Mouse (Mus musculus): ENCODE measurements around the gene Maml2.

The Maml2 gene

DNA sequence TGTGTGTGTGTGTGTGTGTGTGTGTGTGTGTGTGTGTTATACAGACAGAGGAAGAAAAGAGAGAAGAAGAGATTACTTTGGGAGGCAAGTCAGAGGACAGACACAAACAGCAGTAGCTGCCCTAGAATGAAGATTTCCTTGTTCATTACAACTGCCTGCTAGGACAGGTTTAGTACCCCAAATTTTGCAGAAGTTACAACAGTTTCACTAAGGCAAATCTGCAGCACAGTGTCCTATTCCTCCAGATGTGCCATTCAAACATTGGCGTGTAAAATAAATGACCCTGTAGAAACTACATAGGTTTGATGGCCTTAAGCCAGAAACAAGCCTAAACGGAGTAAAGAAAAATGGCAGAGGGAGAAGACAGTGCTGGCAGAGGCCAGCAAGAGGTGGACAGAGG lies 195.1 kb downstream of the Maml2 start:
- no peak for DNase-seq (ENCODE audit: low spot score)

DNA sequence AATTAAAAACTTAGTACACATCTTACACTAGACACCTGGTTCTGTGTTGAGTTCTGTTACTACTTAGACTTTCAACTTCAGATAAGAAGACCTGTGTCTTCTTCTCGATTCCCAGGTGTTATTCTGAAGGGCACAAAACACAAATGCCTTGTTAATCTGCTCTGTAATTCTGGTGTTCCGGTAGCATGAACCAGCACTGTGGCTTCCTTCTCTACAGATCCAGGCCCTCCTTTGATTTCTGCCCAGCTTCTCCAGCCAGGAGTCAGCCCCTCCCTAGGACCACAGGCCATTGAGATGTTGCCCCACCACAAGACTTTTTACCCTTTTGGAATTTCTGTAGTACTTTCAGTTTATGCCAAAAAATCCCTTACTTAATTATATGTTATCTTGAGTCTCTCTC lies 196.0 kb downstream of the Maml2 start:
- DNase-seq (ENCODE audit: low spot score), result no peak

DNA sequence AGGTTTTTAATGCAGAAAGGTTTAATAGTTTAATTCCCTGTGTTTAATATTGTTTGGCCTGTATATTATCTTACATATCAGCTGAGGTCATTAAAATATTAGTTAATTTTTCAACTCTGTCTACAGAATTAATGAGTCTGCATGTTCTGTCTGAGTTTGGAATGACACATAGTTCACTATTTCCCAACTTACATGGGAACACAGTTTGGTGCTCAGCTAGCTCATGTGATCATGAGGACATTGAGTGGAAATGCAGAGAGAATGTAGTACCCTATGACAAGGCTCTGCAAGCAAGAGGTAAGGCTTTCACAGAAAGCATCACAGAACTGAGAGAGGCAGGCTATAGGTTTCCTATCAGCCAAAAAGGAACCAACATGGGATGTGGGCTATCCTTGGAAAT lies 197.8 kb downstream of the Maml2 start:
- no peak for DNase-seq (ENCODE audit: low spot score)

DNA sequence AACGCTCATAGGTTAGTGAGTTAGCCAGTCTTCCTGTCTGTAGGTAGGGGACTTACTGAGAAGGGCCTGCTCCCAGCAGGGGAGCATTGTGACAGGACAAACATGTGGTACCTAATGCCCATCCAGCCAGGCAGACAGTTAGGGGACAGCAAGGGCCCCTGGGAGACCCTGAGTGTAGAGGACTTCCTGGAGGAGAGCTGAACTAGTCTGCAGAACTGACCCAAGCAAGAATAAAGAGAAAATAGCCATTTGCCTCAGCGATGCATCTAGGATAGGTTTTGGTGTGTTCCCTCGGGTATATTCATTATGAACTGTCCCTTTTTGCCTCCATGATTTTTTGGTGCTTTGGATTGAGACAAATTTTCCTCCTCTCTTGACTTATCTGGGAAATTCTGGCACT lies 199.3 kb downstream of the Maml2 start:
- no peak for DNase-seq (ENCODE audit: low spot score)

DNA sequence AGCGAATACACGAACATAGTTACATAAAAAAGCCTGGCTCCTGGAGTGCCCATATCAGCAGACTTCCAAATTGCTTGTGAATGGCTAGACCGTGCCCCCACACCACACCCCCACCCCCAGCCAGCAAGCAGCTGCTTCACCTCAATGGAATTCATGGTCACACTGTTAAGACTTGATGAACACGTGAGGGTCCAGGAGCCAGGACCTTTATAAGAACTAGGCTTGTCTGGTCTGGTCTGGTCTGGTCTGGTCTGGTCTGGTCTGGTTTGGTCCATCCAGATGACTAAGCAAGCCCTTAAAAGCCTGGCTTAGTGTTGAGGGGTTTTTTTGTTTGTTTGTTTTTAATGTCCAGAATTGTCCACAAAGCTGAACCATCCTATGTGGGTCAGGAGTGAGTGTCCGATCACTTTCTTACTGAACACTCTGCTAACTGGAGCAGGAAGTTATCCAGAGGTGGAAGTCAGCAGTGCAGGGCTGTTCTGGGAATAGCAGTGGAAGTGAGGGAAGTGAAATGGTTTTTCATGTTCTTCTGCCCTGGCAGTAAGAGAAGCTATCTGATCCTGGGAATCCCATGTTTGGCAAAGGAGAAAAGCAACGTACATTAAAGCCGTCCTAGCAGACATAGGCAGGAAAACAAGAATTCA lies 200.1 kb downstream of the Maml2 start:
- no peak for DNase-seq (ENCODE audit: low spot score)

DNA sequence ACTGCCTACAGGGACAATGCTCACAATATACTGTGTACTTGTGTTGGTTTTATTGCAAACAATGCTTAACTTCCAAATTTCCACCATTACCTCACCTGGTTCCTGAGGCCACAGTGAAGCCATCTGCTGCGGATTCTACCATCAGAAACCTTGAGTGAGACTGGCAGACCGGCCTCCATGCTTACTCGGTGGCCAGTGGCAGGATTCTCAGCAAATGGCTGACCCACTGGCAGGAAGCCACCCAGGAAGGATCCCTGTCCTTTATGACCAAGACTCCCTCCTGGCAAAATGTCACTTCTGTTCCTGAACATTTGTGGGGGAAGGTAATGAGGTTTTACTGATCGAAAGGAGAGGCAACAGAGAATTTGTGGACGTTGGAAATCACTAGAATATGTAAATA lies 202.3 kb downstream of the Maml2 start:
- DNase-seq (ENCODE audit: low spot score), result no peak

DNA sequence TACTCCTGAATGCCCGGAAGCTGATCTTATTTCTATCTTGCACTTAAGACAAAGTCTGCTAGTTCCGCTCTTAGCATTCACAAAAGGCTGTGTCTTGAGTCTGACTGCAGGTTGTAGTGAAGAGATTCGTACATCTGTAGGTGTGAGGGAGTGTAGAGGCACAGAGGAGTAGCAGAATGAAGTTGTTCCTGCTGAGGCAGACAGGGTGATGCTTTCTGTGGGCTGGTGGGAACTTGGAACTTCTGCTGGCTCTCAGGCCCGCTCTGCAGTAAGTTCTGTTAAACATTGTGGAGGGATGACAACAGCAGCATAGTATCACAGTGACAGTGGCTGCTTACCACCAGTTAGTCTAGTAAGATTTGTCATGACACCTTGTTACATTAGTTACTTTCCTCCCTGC lies 207.3 kb downstream of the Maml2 start:
- no peak for DNase-seq (ENCODE audit: low spot score)

DNA sequence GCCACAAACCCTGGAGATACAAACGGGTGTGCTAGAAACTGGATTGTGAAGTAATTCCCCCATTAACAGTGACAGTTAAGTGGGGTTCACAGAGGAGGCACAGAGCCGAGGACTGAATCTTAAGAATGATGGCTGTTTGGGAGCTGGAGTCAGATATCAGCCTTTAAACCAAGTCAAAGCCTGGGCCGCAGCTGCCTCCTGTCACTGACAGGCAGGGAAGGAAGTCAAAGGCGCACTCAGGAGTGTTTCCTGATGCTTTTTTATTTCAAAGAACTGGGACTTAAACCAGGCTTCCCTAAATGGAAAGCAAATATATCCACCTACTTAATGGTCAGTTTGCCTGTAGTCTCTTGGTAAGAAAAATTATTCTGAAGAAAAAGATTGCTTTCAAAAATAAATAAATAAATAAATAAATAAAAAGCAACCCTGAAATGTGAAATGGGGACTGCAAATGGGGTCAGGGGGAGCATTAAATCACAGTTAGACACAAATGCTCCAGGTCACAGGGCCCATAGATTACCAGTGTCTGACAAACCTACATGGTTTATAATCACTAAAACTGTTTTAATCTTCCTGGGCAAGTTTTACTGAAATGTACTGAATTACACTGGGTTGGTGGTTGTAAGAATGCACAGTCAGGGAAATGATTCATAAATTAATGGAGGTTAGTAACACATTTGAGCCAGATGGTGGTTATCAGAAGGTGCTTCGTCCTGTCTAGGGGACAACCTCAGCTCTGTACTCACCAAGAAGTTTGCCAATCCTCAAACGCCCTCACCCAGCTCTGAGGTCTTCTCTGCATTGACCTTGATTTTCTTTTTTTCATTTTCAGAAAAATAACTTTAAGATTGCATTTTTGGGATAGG lies 209.4 kb downstream of the Maml2 start:
- DNase-seq (ENCODE audit: low spot score), result no peak

DNA sequence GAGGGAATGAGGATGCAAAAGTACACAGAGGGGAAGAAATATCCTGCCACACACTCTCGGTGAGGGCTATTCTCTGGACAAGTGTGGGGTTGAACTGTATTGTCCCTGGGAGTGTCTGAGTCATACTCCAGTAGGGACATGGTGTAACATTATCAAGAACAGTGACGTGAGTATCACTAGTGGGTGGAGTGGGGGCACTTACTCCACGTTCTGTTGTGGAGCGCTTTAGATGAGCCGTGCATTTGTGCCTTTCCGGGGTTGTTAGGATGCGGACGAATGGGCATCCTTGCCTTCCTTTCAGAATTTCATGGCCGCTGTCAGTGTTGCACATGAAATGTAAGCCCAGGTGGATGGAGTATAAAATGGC lies 210.0 kb downstream of the Maml2 start:
- DNase-seq (ENCODE audit: low spot score), result no peak

DNA sequence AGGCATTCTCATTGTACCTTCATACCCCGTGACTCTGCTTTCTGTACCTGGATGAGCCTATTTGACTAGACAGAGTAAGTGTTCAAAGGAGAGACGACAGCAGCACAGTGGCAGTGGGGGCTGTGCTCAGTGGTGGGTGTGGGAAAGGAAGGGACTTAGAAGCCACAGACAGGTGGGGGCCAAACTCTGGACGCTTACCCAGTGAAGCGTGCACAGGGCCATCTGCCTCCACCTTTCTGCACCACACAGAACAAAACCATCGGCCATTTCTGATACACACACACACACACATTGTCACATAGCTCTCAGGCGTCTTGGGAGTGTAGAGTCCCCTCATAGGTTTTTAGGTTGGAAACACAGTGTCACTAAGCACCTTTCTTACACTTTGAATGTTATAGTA lies 212.0 kb downstream of the Maml2 start:
- DNase-seq (ENCODE audit: low spot score), result no peak

DNA sequence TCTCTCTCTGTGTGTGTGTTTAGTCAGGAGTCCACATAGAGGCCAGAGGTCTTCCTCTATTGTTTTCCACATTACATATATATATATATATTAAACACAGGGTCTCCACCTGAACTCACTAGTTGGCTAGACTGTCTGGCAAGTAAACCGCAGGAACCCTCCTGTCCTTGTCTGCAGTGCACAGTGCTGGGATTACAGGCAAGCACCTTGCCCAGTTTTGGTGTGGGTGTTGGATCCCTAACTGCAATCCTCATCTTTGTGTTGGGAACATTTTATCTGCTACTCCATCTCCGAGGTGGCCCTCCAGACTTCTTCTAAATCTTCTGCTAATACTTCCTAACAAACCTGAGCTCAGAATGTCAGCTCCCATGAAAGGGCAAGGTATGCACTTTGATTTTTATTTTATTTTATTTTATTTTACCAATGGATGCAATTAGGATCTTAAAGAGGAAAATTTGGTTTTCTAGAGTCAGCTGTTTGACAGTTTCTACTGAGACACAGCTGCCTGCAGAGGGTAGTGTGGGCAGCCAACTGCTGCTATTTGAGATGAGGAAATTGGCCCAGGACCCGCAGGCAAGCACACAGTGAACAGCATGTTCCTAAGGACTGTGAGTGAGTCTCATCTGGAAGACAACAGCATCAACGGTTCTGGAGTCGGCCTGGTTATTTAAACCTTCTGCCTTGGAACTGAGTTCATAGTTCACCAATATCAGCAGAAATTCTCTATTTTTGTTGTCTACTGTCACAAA lies 213.0 kb downstream of the Maml2 start:
- peak; percentile 34 for DNase-seq (ENCODE audit: low spot score)

DNA sequence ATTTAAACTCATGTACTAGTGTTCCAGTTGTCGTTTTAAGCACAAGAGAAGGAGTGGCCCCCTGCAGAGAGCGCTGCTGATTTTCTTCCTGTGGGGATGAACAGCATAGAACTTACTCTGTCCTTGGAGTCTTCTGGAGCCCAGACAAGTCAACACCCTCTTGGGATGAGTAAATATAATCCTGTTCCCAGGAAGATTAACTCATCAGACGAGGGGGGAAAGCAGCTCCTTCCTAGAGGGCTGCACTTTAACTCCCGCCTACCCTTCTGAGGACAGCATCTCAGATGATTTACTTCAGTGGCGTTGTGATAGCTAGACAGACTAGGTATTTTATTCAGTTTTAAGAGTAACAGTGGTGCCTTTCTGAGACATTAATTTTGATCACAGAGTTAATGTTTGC lies 215.4 kb downstream of the Maml2 start:
- DNase-seq (ENCODE audit: low spot score), result no peak

DNA sequence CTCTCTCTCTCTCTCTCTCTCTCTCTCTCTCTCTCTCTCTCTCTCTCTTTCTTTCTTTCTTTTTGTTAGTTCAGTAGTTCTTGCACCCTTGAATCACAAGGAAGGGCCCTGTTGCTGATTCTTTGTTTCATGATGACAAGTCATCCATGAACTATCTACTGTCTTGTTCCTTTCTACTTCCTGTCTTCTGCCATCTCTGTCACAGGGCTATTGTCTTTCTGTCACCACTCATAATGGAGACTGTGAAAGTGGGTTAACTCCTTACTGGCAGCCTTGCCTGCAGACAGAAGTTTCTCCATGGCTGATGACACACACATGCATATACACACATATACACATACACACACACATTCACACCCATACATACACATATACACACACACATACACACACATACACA lies 216.7 kb downstream of the Maml2 start:
- no peak for DNase-seq (ENCODE audit: low spot score)

DNA sequence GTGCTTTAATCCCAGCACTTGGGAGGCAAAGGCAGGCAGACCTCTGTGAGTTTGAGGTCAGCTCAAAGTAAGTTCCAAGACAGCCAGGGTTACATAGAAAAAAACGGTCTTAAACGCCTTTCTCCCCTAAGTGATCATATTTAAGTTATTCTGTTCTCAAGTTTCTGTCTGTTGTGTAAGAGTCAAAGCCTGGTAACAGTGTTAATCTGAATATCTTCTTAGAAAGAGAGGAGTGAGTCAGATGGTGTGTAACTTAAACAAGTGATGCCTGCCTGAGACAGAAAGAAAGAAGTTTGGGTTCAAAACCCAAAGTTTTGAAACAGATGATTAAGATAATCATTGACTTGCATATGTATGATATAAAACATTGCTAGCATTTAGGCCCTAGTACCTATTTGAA lies 218.2 kb downstream of the Maml2 start:
- DNase-seq (ENCODE audit: low spot score), result no peak

DNA sequence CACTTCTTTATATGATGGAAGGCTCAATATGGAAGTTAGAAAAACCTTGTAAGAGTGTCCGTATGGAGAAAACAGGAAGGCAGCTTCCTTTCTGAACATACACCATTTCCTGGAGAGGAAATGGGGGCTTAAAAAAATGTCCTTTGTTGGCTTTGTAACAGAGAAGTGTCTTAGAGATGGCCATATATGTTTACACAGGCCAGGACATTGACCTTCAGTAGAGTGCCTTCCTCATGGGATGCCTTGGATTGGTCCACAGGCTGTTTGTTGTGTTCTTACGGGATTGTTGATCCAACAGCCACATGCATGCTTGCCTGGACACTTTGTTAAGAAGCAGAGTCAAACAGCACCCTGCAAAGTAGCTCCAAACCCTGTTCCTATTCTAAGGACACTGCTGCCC lies 220.3 kb downstream of the Maml2 start:
- no peak for DNase-seq (ENCODE audit: low spot score)

DNA sequence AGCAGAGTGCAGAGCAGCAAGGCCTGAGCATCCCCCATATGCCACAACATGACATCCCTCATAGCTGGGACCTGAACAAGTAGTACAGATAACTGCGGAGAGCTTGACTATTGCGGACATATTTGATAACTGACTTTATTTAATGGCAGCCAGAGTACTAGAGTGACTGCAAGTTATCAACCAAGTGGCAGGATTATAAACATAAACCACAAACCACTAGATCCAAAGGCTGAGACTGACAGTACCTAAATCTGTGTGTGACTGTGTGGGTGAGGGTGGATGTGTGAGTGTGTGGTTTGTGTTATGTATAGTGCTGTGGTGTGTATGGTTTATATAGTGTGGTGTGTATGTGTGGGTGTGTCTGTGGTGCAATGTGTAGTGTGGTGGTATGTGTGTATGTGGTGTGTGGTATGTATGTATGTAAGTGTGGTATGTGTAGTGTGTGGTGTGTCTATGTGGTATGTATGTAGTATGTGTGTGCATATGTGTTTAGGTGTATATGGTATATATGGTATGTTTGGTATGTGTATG lies 220.7 kb downstream of the Maml2 start:
- no peak for DNase-seq (ENCODE audit: low spot score)

DNA sequence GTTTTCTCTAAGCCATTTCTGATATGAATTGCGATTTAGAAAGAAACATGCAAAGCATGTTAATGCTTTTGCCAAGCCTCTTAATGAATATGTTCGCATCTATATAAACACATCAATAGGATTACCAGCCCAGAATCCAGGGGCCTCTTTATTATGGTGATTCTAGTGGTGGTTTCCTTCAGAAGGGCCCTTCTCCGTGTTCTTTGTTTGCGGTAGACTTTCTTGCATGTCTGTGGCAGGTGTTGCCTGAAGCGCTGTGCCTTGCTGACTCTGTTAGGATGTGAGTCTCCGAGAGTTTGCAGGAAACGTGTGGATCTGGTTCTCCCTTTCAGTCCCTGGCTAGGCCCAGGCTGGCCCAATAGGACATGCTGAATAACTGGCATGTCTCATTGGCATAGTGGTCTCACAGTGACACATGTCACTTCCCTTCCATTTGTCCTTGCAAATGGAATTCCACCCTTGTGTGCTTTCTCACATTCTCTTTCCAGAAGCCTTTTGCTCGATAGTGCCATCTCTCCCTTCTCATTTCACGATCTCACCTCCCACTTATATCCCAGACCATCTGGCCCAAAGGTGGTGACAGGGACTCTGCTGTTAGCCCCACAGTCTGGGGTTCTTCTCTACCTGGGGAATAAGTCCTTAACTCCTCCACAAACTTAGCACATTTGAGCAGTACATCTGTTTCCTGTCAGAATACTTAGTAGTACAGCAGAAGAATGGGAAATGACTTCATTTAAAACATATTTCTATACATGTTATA lies 224.5 kb downstream of the Maml2 start:
- DNase-seq (ENCODE audit: low spot score), result no peak

DNA sequence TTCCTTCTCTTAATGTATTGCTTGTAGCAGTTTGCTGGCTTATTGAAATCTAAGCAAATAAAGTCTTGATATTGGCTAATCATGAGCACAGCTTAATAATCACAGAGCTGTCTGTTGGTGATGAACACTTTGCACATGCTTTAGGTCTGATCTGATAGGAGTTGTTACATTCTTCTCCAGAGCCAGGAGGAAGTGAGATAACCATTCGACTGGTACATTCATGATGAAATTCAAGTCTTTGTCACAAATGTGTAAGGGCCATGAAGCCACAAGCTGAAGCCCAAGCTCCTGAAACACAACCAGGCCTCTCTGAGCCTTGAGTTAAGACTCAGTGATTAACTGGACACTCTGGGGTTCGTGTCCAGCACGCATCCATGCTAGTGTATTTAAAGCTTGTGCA lies 225.3 kb downstream of the Maml2 start:
- DNase-seq (ENCODE audit: low spot score), result no peak

DNA sequence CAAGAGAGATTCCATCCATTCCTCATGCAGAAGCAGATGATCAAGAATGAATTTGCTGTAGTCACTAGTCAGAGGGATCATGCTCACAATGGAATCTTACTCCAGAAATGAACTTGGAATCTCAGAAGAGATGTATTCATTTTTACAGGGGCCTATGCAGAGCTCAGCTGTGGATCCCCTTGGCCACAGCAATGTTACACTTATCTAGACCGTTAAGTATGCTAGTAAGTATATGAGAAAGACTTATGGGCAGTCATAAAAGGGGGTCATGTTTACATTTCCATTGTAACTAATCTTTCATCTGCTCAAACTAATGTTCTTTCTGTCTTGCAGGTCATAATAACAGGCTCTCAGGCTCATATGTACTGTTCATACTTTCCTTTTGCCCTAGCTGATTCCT lies 227.3 kb downstream of the Maml2 start:
- no peak for DNase-seq (ENCODE audit: low spot score)

DNA sequence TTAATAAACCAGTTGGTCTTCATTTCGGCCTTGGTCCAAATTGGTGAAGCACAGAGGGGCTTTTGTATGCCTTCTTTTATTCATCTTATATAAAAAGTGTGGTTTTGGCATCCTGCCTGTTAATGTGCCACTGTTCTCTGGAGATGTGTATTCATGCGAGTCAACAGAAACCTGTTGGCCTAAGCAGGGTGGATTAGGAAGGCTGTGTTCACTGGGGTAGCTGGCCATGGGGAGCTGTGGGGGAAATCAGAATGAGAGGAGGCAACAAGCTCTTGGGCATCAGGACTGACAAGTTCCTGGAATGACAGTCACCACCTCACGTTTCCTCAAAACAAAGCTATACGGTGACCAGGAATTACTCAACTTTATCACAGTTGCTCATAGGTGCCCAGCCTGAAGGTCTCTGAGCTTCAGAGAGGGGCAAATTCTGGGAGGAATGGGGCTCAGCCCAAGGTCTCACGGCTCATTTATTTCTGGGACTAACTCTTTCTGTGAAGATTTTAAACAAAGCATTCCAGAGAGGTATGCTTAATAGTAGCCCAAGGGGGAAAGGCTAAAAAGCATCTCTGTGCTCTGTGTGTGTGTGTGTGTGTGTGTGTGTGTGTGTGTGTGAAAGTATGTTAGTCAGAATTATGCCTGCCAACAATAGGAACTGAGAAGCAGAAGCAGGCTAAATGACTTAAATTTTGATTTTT lies 228.0 kb downstream of the Maml2 start:
- DNase-seq (ENCODE audit: low spot score), result no peak

DNA sequence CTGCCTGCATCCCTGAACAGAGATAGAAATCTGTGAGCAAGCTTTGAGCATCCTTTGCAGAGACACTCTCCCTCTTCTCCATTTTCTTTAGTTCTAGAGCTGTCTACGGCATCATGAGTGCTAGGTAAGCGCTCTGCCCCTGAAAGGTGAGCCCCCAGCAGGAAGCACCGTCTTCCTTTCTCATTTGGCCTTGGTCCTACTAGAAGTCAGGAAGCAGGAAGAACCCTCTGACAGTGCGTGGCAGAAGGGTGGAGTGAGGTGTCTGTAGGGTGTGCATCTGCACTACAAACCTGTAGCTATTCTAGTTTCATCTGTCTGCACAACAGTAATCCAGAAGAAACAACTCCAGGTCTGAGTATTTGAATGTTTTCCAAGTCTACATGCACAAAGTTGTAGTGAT lies 232.8 kb downstream of the Maml2 start:
- DNase-seq (ENCODE audit: low spot score), result no peak
